Mouse (Mus musculus): ENCODE data around the gene Arrdc3. TPM values are rescaled to one million over a fixed set of nuclear protein-coding genes. Genes with fewer than 3 reads are reported as not detected.

The Arrdc3 gene
- polyA plus RNA-seq, 1 experiment from 2014 or later = 39.7 TPM

DNA sequence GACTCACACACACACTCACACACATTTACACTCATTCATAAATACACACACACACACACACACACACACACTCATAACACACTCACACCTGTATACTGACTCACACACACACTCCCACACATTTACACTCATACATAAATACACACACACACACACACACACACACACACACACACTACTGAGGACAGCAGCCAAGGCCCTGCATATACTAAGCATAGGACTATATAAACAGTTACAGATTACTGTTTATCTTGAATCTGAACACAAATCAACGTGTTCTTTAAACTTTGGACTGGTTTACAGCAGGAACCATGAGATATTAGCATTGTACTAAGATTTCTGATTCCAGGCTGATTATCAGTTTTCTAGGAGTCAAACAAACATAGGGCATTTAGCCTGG, 56.7 kb downstream of the Arrdc3 start:
- Histone ChIP-seq H3K9me3 (ENCODE audit: control insufficient read depth, low read length) (no peaks in the 10 kb centered on the region), H3K36me3 (ENCODE audit: control insufficient read depth, insufficient read depth, low read length) (no peaks in the 10 kb centered on the region), H3K27ac (ENCODE audit: low read depth, low read length) (no peak overlapping the region), H3K4me3 (ENCODE audit: low read length) (no peak overlapping the region), H3K4me1 (ENCODE audit: control insufficient read depth, insufficient read depth, low read depth, low read length) (no peaks in the 10 kb centered on the region), H3K27me3 (replicated peaks; ENCODE audit: control insufficient read depth, insufficient read depth, low read length) (no peaks in the 10 kb centered on the region), H3K4me2 (ENCODE audit: low read length) (no peak overlapping the region), H3K9ac (ENCODE audit: low read depth, low read length) (no peak overlapping the region)
- WGBS = 62% methylated on average over 1 of the region's 1 CpGs
- ATAC-seq = no peak

DNA sequence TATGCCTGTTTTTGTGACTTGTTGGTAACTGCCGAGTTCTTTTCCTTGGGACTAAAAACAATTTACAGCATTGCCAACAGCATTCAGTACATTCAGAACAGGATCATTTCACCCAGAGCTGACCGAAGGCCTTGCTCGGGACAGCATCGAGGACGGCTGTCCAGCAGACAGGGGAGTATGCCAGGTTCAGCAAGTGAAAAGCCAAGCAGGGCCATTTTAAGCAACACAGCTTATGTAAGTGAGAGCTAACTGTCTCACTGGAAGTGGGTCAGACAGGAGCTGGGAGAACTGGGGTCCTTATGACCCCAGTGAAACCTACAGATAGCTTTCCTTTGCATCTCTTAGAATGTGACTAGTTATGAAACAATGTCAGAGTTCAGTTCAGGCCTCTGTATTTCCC, 57.2 kb downstream of the Arrdc3 start:
- Histone ChIP-seq H3K4me1 (ENCODE audit: control insufficient read depth, insufficient read depth, low read depth, low read length) (no peaks in the 10 kb centered on the region), H3K27me3 (replicated peaks; ENCODE audit: control insufficient read depth, insufficient read depth, low read length) (no peaks in the 10 kb centered on the region), H3K36me3 (ENCODE audit: control insufficient read depth, insufficient read depth, low read length) (no peaks in the 10 kb centered on the region), H3K27ac (ENCODE audit: low read depth, low read length) (no peak overlapping the region), H3K9me3 (ENCODE audit: control insufficient read depth, low read length) (no peaks in the 10 kb centered on the region), H3K4me3 (ENCODE audit: low read length) (no peak overlapping the region), H3K9ac (ENCODE audit: low read depth, low read length) (no peak overlapping the region), H3K4me2 (ENCODE audit: low read length) (no peak overlapping the region)
- ATAC-seq = no peak
- 85% methylated on average over 5 of the region's 5 CpGs for WGBS

DNA sequence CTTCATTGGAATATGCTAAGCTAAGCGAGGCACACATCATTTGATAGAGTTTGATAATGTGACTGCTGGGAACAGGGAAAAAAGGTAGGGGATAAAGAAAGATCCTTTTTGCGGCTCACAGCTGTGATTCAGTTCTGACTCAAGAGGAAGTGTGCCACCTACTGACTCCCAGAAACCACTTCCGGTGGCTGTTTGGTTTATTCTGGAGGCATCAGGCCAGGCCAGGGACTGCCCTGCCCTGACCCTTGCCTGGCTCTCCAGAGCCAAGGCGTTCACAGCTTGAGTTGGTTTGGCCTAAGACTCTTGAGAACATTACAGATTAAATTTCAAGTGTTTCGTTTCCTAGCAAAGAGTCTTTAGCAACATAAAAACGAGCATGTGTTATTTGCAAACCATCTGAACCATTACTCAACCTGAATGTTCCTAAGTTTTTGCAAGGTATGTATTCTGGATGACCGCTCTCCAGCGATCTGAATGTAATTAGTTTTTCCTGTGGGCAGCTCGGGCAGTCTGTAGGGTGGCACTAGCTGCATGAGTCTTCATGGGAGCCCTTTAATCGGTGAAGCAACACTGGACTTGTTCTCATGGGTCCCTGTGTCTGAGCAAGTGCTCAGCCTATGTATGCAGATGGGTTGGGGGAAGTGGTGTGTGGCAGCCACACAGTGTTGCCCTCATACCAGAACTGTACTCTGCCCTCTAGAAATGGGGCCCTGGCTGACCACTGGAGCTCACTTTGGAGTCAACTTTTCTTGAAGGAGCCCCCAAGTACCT, 57.9 kb downstream of the Arrdc3 start:
- Histone ChIP-seq H3K4me2 (ENCODE audit: low read length) (no peak overlapping the region), H3K4me1 (ENCODE audit: control insufficient read depth, insufficient read depth, low read depth, low read length) (no peaks in the 10 kb centered on the region), H3K9ac (ENCODE audit: low read depth, low read length) (no peak overlapping the region), H3K9me3 (ENCODE audit: control insufficient read depth, low read length) (no peaks in the 10 kb centered on the region), H3K36me3 (ENCODE audit: control insufficient read depth, insufficient read depth, low read length) (no peaks in the 10 kb centered on the region), H3K4me3 (ENCODE audit: low read length) (no peak overlapping the region), H3K27me3 (replicated peaks; ENCODE audit: control insufficient read depth, insufficient read depth, low read length) (no peaks in the 10 kb centered on the region), H3K27ac (ENCODE audit: low read depth, low read length) (no peak overlapping the region)
- WGBS = 71% methylated on average over 10 of the region's 10 CpGs
- no peak for ATAC-seq

DNA sequence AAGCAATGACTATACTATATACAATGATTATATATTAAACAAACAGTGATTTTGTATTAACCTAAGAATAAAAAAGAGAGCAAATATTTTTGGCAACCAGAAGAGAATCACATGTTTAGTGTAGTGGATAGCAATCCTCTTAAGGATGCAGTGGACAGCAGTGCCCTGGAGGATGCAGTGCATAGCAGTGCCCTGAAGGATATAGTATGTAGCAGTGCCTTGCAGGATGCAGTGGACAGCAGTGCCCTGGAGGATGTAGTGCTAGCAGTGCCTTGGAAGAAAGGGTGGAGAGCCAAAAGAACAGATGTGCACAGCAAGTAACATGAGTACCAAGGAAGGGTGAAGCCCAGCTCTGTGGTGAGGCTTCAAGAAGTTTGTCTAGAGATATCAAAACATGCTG, 61.3 kb downstream of the Arrdc3 start:
- no peaks in the 10 kb centered on the region for H3K4me1 ChIP-seq (ENCODE audit: control insufficient read depth, insufficient read depth, low read depth, low read length)
- no peak; the same call in 1 of the 2 replicates for ATAC-seq
- H3K27ac ChIP-seq (ENCODE audit: low read depth, low read length) = no peak overlapping the region
- no peaks in the 10 kb centered on the region for H3K36me3 ChIP-seq (ENCODE audit: control insufficient read depth, insufficient read depth, low read length)
- H3K9ac ChIP-seq (ENCODE audit: low read depth, low read length) = no peak overlapping the region
- no peak overlapping the region for H3K4me3 ChIP-seq (ENCODE audit: low read length)
- H3K4me2 ChIP-seq (ENCODE audit: low read length) = no peak overlapping the region
- H3K9me3 ChIP-seq (ENCODE audit: control insufficient read depth, low read length) = no peaks in the 10 kb centered on the region
- no peaks in the 10 kb centered on the region for H3K27me3 ChIP-seq (replicated peaks; ENCODE audit: control insufficient read depth, insufficient read depth, low read length)

Data from hindbrain, embryonic 16.5 days (tissue).